Mouse (Mus musculus) CD8-positive naive resting alpha-beta T cell, adult 2 months (primary cell): ENCODE results near the gene Psen1.
A peak's percentile ranks its signal among the peaks of the same experiment; 100 is the strongest.

Source experiments
- DNase-seq, 2 experiments: peaks; one replicate each; pipeline ENCODE4 v3.0.0; 2022; ENCODE audit warnings: low read depth in 2 of 2, low spot score in 2 of 2

Gene Psen1

GRCm38 (mm10) chr12:83687934-83688315 is at the start of gene Psen1:
Psen1 (plus strand) TSS chr12:83688152.
- DNase-seq: peak; percentile 93 to 94

- no peak for DNase-seq
These were observed 46.7 kb upstream of the Psen1 start for GRCm38 (mm10) chr12:83641233-83641632.

GRCm38 (mm10) chr12:83643116-83643515 is 44.8 kb upstream of the Psen1 start:
- DNase-seq: no peak

- no peak for DNase-seq
These were observed 37.6 kb upstream of the Psen1 start for GRCm38 (mm10) chr12:83650346-83650745.

GRCm38 (mm10) chr12:83651414-83651813 is 36.5 kb upstream of the Psen1 start:
- DNase-seq: no peak

- DNase-seq: no peak
These were observed 2.5 kb upstream of the Psen1 start for GRCm38 (mm10) chr12:83685466-83685865.

GRCm38 (mm10) chr12:83686575-83687350 is 1.2 kb upstream of the Psen1 start:
- DNase-seq: no peak

GRCm38 (mm10) chr12:83688316-83689086 is 549 bp downstream of the Psen1 start:
- DNase-seq: peak; percentile 48

GRCm38 (mm10) chr12:83689087-83689432 is 1.1 kb downstream of the Psen1 start:
- peak in 1 of 2 experiments; percentile 17 for DNase-seq

- DNase-seq: no peak
These were observed 6.1 kb downstream of the Psen1 start for GRCm38 (mm10) chr12:83694011-83694410.

GRCm38 (mm10) chr12:83694669-83695068 is 6.7 kb downstream of the Psen1 start:
- DNase-seq: no peak

- no peak for DNase-seq
These were observed 10.7 kb downstream of the Psen1 start for GRCm38 (mm10) chr12:83698637-83699036.

GRCm38 (mm10) chr12:83701608-83702007 is 13.7 kb downstream of the Psen1 start:
- no peak for DNase-seq

GRCm38 (mm10) chr12:83702796-83703195 is 14.8 kb downstream of the Psen1 start:
- no peak for DNase-seq

GRCm38 (mm10) chr12:83706951-83707350 is 19.0 kb downstream of the Psen1 start:
- no peak for DNase-seq

- no peak for DNase-seq
These were observed 20.5 kb downstream of the Psen1 start for GRCm38 (mm10) chr12:83708160-83709092.

- no peak for DNase-seq
These were observed 22.0 kb downstream of the Psen1 start for GRCm38 (mm10) chr12:83709934-83710333.

GRCm38 (mm10) chr12:83713749-83714148 is 25.8 kb downstream of the Psen1 start:
- peak in 1 of 2 experiments; percentile 26 for DNase-seq

- DNase-seq: no peak
These were observed 28.6 kb downstream of the Psen1 start for GRCm38 (mm10) chr12:83716416-83717184.

- DNase-seq: no peak
These were observed 31.5 kb downstream of the Psen1 start for GRCm38 (mm10) chr12:83719431-83719830.

GRCm38 (mm10) chr12:83721281-83721680 is 33.3 kb downstream of the Psen1 start:
- DNase-seq: no peak
